Mouse (Mus musculus) left cerebral cortex, adult 8-10 months (tissue): ENCODE data around the gene Pak2. TPM values are rescaled to one million over a fixed set of nuclear protein-coding genes. Genes with fewer than 3 reads are reported as not detected.
A peak's percentile ranks its signal among the peaks of the same experiment; 100 is the strongest.
"Not testable (repeated sequence)": the region's sequence is repeated elsewhere in the genome, so short reads cannot be mapped to it uniquely, and the experiment has no call there.

Experiments
- DNase-seq, 2 experiments: peaks; one replicate each; pipeline ENCODE4 v3.0.0; 2022; ENCODE audit warnings: low spot score in 2 of 2
- total RNA-seq, 4 experiments: library from RNA; stranded (reverse); gene quantifications; 2 replicates each; pipeline ENCODE4 v1.2.4; 2022

Gene Pak2
- total RNA-seq, 4 experiments from 2014 or later = 27.4 to 28.2 (median 27.8) TPM

DNA sequence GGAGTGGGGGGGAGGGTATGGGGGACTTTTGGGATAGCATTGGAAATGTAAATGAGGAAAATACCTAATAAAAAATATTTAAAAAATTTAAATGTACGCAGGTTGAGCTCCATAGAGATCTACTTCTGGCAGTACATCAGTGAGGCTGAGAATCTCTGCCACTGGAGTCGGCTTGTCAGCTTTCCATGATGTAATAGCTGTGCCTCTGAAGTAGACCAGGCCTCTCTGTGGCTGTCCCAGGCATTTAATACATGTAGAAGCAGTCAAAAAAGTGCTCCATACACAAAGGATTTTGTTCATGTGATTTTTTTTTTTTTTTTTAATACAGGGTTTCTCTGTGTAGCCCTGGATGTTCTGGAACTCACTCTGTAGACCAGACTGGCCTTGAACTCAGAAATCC lies 18.6 kb upstream of the Pak2 start:
- not testable (repeated sequence) for DNase-seq

DNA sequence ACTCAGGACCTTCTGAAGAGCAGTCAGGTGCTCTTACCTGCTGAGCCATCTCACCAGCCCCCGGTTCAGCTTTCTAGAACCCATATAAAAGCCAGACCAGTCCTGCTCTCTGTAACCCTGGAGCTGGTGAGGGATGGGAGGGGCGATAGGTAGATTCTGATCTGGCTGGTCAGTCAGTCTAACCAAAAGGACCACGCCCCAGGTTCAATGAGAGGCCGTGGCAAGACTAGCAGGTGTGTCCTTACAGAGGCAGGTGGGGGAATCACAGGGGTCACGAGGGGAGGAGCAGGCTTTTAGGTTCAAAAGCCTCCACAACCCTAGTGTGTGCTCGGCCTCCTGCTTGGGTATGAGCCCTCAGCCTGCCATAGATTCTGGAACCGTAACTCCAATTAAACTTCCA lies 12.3 kb upstream of the Pak2 start:
- no peak for DNase-seq

DNA sequence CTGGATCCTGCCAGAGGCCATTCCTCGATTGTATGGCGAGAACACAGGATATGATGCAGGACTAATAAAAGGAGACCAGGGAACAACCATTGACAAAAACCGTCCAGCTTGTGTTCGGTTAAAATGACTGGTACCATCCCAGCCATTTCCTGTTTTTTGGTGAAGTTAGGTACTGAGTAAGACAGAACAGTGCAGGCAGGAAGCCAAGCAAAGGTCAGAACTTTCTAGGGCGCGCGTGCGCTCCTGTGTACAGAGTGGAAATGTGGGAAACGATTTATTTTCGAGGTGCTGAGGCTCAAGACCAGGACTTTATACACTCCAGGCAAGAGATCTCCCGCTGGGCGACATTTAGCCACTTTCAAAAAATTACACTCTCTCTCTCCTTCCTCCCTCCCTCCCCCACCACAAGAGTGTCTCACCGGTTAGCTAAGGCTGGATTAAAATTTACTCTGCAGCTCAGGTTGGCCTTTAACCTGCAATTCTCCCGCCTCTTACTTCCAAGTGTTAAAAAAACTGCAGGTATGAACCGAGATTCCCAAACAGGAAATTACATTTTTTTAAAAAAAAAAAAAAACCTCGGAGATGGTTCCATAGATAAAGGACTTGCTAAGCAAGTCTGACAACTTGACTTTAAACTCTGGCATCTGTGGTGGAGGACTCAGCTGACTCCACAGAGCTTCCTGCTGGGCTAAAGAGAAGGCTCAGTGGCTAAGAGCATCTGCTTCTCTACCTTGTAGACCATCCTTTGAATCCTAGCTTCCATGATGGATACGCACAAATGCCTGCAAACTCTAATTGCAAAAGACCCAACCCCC lies 8.7 kb upstream of the Pak2 start:
- no peak for DNase-seq

DNA sequence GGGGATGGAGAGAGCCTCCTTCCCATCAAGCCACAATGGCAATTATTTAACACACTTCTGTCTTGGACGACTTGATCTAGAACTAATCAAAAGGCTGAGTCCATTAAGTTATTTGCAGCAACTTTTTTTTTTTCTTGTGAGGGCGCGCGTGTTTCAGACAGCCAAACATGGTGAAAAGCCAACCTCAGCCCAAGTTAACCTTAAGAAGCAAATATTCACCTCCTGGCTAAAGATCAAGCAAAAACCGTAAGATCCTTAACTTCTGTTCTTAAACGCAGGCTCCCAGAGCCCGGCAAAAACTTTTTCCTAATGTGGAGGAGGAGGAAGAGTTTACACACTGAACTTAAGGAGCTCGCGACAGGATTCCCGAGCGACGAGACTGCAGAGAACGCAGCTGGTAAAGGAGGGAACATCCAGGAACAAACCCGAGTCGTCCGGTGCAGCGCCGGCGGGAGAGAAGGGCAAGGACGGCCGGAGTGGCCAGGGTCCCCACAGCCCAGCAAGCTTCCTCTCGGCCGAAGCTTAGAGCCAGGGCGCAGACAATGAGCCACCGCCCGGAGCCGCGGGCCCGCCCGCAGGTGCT lies 643 bp downstream of the Pak2 start:
- DNase-seq = peak in 1 of 2 experiments; percentile 25

DNA sequence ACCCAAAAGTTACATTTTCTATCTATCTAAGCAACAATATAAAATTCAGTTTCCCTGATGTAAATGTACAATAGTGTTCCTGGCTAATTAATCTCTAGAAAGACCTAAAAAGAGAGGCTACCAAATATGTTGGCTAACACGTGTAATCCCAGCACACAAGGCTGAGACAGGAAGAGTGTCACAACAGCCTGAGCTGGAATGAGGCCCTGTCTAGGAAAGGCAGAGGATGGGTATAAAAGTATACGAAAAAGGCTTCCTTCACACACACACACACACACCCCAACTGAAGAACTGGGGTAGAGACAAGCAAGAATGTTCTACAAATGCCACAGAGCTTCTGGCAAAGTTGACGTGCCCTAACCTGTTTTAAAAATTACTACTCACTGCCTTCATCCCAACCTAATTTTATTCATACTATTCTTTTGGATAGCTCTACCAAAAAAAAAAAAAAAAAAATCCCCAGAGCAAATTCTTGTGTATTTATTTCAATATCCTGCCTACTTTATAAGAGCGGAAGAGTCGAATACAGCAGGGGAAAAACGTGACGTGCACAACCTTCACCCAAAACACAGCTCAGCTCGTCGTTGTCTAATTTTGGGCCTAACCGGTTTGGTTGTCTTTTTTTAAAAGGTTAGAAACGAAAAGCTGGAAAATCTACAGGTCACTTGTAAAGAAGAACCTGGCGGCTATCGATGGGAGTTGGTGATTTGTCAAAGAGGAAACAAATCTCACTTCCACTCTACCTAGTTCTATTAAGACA lies 1.3 kb downstream of the Pak2 start:
- DNase-seq = no peak

DNA sequence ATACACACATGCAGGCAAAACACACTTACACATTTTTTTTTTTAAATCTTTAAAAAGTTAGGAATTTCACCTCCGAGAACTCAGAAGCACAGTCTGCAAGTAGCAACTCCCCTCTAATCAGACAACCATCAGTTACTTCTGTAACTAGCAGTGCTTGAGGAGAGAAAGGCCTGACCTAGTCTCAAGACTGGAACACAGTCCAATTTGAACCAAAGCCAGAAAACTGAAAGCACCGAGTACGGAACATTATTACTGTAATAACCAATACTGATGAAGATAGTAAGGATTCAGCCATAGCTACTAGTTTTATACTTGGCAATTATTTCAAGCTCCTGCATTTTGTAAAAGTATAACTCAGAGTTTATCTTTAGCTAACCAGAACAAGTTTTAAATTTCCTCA lies 2.7 kb downstream of the Pak2 start:
- no peak for DNase-seq

DNA sequence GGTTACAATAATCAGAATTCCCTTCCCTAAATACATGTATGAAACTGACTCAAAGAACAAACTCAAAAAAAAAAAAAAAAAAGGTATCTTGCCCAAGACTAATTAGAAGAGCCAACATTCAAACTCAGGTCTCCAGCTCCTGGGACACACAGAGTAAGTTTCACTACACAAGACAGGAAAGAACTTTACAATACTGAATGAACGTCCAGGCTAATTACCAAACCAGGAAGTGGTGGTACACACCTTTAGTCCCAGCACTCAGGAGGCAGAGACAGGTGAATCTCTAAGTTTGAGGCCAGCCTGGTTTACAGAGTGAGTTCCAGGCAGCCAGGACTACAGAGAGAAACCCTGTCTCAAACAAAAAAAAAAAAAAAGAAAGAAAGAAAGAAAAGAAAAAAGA lies 3.4 kb downstream of the Pak2 start:
- DNase-seq = no peak

DNA sequence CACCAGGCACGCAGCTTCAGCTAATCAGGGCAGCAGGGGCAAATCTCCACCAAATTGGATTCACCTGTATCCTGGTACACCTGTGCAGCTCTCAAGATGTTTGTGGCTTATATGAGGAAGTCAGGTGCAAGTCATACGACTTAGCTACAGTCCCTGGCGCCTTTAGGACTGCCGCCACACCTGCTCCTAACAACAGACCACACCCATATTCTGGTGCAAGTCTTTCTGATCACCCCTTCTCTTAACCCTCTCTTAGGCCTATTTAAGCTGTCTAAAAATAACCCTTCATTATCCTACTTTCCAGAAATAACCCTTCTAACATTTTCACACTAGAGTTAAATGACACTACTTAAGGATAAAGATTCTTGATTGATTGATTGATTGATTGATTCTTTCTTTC lies 9.1 kb downstream of the Pak2 start:
- not testable (repeated sequence) for DNase-seq

DNA sequence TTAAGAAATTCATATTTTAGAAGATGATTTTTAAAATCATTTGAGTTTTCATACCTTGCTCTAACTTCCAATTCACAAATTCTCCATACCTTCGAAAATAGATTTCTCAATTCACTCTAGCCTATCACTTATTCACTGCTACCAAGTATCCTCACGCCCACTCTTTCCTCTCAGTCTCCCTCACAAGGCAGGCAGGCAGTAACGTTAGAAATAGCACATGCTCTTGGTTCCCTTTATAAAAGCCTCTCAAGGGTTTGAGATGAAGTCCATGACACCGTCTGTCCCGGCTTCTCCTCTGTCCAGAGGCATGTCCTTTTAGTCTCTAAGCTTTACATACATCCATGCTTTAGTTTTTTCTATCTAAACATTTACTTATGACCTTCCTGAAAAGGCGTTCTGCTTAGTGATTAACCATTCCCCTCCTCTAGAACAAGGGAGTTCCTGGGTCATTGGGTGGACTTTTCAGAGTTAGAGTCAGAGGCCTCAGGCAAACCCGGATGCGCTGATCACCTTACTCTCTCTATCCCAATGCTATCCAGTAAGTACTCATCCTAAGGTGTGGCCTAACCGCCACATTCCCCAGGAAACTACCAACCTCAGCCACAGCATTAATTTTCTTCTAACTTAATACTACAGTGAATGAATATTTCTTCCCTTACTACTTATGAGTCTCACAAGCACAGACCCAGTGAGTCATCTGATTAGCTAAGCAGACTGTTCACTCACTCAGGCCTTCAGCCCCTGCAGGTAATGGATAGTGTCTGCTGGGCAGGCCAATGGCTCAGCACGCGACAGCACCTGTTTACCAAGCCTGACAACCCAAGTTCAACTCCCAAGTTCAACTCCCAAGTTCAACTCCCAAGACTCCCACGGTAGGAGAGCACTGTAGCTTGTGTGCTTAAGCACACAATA lies 10.5 kb downstream of the Pak2 start:
- DNase-seq = no peak

DNA sequence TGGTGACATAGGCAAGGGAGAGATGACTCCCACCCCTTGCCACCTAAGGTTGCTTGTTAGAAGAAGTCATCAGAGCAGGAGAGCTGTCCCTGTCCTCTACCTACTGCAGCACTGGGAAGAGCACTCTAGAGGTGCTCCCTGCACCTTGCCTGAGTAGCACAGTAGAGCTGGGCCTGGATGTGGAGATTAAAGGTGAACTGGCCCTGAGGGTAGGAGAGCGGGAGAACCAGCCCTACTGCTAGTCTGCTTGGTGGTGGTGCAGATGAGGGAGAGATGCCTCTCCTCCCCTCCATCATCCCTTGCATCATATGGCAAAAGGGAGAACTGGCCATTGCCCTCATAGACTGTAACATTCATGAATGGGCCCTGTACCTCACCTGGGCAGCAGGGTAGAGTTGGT lies 12.2 kb downstream of the Pak2 start:
- no peak for DNase-seq

DNA sequence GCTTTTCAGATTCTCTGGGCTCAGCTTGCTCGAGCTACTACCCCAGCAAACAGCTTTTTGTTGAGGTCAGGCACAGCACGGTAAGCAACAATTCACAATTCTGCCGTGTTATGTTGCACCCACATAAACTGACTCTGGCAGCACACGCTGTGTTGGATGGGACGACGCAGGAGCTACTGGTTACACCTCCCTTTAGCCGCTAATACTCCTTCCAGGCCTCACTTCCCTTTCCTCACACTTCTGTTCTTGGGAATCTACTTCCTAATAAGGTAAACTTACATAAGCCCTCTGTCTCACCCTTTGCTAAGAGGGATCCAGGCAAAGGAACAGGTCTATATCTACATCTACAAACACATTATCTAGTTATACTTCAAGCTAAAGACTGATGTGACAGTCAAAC lies 15.2 kb downstream of the Pak2 start:
- no peak for DNase-seq

DNA sequence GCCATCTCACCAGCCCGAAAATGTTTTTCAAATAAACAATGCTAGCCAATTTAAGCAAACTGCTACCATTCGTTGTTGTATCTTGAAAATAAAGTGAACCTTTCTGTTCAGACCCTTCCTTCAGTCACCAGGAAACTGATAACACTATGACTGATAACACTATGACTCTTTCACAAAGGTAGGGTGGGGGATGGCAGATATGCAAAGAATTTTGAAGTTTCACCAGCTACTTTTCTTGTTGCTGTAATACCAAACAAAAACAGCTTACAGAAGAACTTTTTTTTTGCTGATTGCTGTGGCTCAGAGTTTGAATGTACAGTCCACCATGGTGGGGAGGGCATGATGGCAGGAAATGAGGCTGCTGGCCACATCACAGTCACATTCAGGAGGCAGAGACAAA lies 16.9 kb downstream of the Pak2 start:
- DNase-seq = no peak

DNA sequence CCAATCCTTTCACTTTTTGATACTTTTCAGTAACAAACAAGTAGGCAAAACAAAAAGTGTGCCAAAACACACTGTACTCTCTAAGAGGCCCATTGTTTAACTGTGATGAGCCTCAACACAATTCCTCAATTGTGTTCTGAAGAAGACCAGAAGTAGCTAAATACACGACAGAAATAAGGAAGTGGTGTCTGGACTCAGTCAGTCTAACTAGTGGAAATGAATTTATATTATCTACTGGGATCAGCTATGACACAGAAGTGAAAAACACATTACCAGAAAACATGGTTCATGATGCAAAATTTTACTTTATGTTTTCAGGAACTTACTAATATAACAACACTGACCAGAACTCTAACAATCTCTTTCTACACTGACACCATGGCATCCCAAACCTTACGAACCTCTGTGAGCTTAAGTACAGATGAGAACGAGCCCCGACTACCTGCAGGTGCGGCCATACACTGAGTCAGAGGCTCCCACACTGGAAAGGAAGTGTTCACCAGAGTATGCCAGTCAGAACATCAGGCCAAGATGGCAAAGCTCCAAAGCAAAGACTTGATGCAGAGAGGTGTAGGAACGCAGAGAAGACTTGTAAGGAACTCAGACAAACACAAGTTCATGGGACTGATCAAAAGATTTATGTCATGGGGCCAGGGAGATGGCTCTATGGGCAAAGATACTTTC lies 19.2 kb downstream of the Pak2 start:
- DNase-seq = no peak

DNA sequence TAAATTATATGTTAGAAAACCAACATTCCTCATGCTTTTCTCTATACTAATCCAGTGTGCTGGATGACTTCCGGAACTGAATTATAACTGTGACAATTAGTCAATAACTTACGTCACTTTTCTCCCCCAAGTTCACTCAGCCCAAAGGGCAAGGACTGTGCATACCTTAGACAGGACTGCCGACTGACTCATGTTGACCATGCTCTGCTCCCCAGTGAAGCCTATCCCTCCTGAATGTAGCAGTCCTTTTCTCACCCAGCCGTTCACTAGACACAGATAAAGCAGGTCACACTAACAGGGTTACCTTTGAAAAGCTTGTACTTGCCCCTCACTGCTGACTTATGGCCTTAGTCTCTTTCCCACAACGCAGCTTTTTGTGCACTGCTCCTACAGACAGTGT lies 20.3 kb downstream of the Pak2 start:
- no peak for DNase-seq

DNA sequence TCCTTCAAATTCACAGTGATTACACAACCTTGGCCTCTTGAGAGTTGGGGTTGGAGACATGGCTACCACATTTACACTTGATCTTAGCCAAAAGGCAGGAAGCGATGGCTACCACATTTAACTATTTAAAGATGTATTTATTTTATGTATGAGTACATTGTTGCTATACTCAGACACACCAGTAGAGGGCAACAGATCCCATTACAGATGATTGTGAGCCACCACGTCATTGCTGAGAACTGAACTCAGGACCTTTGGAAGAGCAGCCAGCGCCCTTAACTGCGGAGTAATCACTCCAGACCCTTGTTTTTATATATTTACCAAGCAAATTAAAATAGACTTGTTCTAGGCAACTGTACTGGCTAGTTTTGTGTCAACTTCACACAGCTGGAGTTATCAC lies 36.8 kb downstream of the Pak2 start:
- no peak for DNase-seq

DNA sequence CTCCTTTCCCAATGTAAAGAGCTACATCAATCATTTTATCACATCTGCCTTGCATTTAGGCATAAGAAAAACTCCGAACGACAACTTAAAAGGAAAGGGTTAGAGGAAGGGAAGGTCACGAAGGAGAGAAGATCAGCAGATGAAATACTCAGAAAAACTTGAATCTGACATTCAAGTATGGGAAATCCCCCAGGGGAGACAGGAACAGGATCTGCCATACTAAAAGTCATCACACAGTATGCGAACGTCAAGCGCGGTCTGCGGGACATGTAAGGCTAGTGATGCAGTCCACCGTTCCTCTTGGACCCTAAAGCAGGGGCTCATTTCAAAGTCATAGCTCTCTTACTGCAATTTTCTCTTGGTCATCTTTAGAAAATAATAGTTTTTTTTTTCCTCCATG lies 59.5 kb downstream of the Pak2 start:
- no peak for DNase-seq

DNA sequence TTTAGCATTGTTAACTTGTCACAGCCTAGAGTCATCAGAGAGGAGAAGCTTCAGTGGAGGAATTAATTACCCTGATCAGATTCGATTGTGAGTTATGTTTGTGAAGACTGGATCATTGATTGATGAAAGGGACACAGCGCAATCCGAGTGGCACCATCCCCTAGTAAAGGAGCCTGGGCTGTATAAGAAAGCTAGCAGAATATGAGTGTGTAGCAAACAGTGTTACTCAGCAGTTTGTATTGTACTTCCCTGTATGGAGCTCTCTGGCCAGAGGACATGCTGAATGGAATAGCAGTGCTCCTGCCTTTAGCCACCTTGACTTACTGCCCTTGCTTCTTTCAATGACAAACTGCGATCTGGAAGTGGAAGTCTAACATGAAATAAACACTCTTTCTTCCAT lies 68.8 kb downstream of the Pak2 start:
- DNase-seq = no peak

DNA sequence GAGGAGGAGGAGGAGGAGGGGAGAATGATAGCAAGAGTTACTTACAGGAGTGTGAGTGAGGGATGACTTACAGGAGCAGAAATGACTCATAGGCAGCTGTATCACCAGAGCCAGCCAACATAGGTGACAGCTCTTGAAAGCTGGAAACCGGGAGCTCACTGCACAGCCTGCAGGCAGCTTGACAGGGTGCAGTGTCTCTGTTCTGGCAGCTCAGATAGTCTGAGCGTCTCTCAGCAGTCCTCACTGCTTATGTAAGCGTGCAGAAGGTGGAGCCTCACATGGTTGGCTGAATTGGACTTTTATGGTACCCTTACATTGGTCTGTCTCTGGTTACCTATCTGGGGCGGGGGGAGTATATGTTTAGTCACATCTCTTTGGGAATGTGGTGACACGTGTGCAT lies 69.2 kb downstream of the Pak2 start:
- DNase-seq = peak in 1 of 2 experiments; percentile 61

DNA sequence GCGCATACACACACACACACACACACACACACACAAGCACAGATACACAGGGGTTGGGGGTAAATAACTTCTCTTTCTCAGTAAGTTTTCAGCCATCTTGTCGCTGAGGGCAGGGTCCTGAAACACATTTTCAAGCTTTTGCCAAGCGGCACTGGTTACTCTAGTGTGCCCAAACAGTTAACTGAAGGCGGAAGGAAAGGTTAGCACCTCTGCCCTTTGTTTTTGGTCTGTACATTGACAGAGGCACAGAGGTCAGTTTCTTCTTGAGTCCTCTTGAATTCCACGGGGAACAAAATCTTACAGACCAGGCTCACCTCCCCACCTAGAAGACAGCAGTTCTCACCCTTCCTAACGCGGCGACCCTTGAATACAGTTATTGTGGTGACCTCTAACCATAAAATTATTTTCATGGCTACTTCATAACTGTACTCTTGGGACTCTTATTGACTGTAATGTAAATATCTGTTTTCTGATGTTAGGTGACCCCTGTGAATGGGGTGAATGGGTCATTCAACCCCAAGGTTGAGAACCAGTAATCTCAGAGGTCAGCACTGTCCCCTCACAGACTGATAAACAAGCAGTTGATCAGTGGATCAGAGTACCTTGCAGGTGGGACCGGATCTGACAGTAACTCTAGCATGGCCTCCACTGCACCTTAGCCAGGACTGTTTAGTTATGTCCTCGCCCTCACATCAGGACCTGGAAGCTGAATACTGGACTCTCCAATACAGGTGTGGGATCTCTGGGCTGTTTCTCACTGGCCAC lies 70.4 kb downstream of the Pak2 start:
- DNase-seq = no peak

DNA sequence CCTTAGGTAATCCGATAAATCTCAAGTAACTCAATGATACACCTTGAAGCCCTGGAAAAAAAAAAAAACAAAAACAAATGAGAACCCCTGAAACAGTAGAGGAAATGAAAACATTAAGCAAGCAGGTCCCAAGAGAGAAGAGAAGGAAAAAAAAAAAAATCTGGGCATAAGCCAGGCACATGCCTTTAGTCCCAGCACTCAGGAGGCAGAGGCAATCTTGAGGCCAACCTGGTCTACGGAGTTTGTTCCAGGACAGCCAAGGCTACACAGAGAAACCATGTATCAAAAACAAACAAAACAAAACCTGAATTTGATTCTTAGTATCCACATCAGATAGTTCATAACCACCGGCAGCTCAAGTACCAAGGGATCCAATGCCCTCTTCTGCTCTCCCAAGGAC lies 74.4 kb downstream of the Pak2 start:
- no peak for DNase-seq
